Mouse (Mus musculus) spleen, adult 2 months (tissue): ENCODE data around the gene Lrrc8d. TPM values are rescaled to one million over a fixed set of nuclear protein-coding genes. Genes with fewer than 3 reads are reported as not detected.

ENCODE experiments used
- DNase-seq, 2 experiments: peaks; one replicate each; pipeline versions ENCODE4 v3.0.0 to v3.0.0-alpha.2; 2012 to 2021; ENCODE audit warnings: low spot score in 2 of 2, low read depth in 1 of 2
- H3K27ac ChIP-seq: fragments of 200-500 bp; 2 replicates; pipeline ENCODE4 v1.5.1; 2012; ENCODE audit warnings: low read length, inconsistent platforms; ENCODE audit not compliant: insufficient read depth
- H3K27me3 ChIP-seq: fragments of 200-500 bp; 2 replicates; pipeline ENCODE4 v1.6.1; 2012; ENCODE audit warnings: mild to moderate bottlenecking, moderate library complexity, low read length, inconsistent platforms; ENCODE audit not compliant: control insufficient read depth, insufficient read depth
- H3K36me3 ChIP-seq: fragments of 200-500 bp; 2 replicates; pipeline ENCODE4 v1.6.1; 2012; ENCODE audit warnings: mild to moderate bottlenecking, low read length, inconsistent platforms; ENCODE audit not compliant: control insufficient read depth, insufficient read depth
- H3K4me1 ChIP-seq: fragments of 200-500 bp; 2 replicates; pipeline ENCODE4 v1.6.1; 2011; ENCODE audit warnings: inconsistent platforms; ENCODE audit not compliant: control insufficient read depth, insufficient read depth, insufficient read length
- H3K4me3 ChIP-seq: fragments of 200-500 bp; 2 replicates; pipeline ENCODE4 v1.5.1; 2011; ENCODE audit warnings: mild to moderate bottlenecking, inconsistent platforms; ENCODE audit not compliant: insufficient read depth, insufficient read length; ENCODE audit errors: extremely low read depth
- CTCF ChIP-seq: fragments of 200-500 bp; IDR thresholded peaks from 2 replicates; pipeline ENCODE4 v1.5.1; 2011; ENCODE audit warnings: mild to moderate bottlenecking, inconsistent platforms; ENCODE audit not compliant: insufficient read depth, insufficient read length, insufficient replicate concordance; ENCODE audit errors: extremely low read depth
- POLR2A ChIP-seq: fragments of 200-500 bp; IDR thresholded peaks from 2 replicates; pipeline ENCODE4 v1.6.1; 2011; ENCODE audit warnings: low read depth, low read length, inconsistent platforms
- WGBS: fragments of 180-500 bp; shearing (Covaris S2); methylation state at CpG from one replicate; pipeline ENCODE4 v1.1.7; 2018; 5-methylcytosine and 5-hydroxymethylcytosine counted together
- polyA plus RNA-seq: library from polyadenylated mRNA; depleted of rRNA; stranded (reverse); fragments of >200 nt; gene quantifications from 2 replicates; pipeline ENCODE4 v1.2.3, GENCODE M21; 2012

Lrrc8d gene
- polyA plus RNA-seq, 1 experiment: 5.2 TPM

GRCm38 (mm10) chr5:105813974-105814373, 114.2 kb downstream of the Lrrc8d start:
- H3K4me3 ChIP-seq: no peak overlapping the region
- no peak overlapping the region for H3K27ac ChIP-seq
- H3K27me3 ChIP-seq: no peaks in the 10 kb centered on the region
- 93% methylated on average over 10 of the region's 10 CpGs for WGBS
- peaks cover 17% of the 10 kb centered on the region for H3K36me3 ChIP-seq
- TF ChIP-seq POLR2A (no peak), CTCF (no peak)
- H3K4me1 ChIP-seq: no peaks in the 10 kb centered on the region
- DNase-seq: no peak

DNA sequence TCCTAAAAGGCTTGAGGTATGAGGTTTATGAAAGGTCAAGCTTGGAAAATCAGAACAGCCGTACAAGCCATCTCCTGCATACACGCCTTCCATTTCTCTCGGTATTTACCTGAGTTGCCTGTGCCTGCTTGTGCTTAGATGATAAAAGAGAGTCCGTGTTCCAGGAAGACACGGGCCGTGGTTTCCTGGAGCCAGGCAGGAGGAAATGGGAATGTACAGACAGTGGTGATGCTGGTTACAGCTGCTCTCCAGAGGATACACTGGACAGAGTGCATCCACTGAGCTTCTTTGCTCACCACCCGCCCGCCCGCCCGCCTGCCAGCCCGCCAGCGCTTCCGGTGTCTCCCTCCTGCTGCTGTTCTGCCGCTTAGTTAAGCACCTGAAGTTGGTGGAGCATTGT, 116.3 kb downstream of the Lrrc8d start:
- Histone ChIP-seq H3K36me3 (peaks cover 17% of the 10 kb centered on the region), H3K27me3 (no peaks in the 10 kb centered on the region), H3K27ac (no peak overlapping the region), H3K4me1 (no peaks in the 10 kb centered on the region), H3K4me3 (no peak overlapping the region)
- no peak for DNase-seq
- WGBS: 88% methylated on average over 14 of the region's 14 CpGs
- TF ChIP-seq CTCF: no peak
- TF ChIP-seq POLR2A: no peak

- no peak overlapping the region for H3K27ac ChIP-seq
- 71% methylated on average over 9 of the region's 9 CpGs for WGBS
- H3K27me3 ChIP-seq: no peaks in the 10 kb centered on the region
- no peak overlapping the region for H3K4me3 ChIP-seq
- TF ChIP-seq CTCF (no peak), POLR2A (no peak)
- DNase-seq: no peak
- peaks cover 15% of the 10 kb centered on the region for H3K36me3 ChIP-seq
- no peaks in the 10 kb centered on the region for H3K4me1 ChIP-seq
Measured at GRCm38 (mm10) chr5:105817248-105817976, 117.6 kb downstream of the Lrrc8d start.

GRCm38 (mm10) chr5:105818411-105818810, 118.6 kb downstream of the Lrrc8d start:
- Histone ChIP-seq H3K27me3 (no peaks in the 10 kb centered on the region), H3K36me3 (peaks cover 5% of the 10 kb centered on the region), H3K4me3 (no peak overlapping the region), H3K4me1 (no peaks in the 10 kb centered on the region), H3K27ac (no peak overlapping the region)
- no peak for DNase-seq
- TF ChIP-seq POLR2A (no peak), CTCF (no peak)
- 96% methylated on average over 5 of the region's 5 CpGs for WGBS

- Histone ChIP-seq H3K27me3 (no peaks in the 10 kb centered on the region), H3K4me3 (no peak overlapping the region), H3K36me3 (no peaks in the 10 kb centered on the region), H3K4me1 (no peaks in the 10 kb centered on the region), H3K27ac (no peak overlapping the region)
- TF ChIP-seq CTCF: no peak
- no peak for TF ChIP-seq POLR2A
- 92% methylated on average over 6 of the region's 6 CpGs for WGBS
- no peak for DNase-seq
Measured at GRCm38 (mm10) chr5:105821390-105821789, 121.6 kb downstream of the Lrrc8d start.

GRCm38 (mm10) chr5:105822521-105823498, 123.0 kb downstream of the Lrrc8d start:
- TF ChIP-seq POLR2A: no peak
- no peak for TF ChIP-seq CTCF
- Histone ChIP-seq H3K36me3 (no peaks in the 10 kb centered on the region), H3K4me3 (no peak overlapping the region), H3K27me3 (no peaks in the 10 kb centered on the region), H3K27ac (no peak overlapping the region), H3K4me1 (no peaks in the 10 kb centered on the region)
- no peak for DNase-seq
- 65% methylated on average over 15 of the region's 15 CpGs for WGBS
